Mouse (Mus musculus) stomach, postnatal 0 days (tissue): ENCODE data around the gene Rab32. TPM values are rescaled to one million over a fixed set of nuclear protein-coding genes. Genes with fewer than 3 reads are reported as not detected.
"Not testable (repeated sequence)": the region's sequence is repeated elsewhere in the genome, so short reads cannot be mapped to it uniquely, and the experiment has no call there.

Source experiments
- ATAC-seq: fragments of 200-750 bp; cut with Nextera tagmentation; 2 replicates; pipeline ENCODE4 v1.8.0; 2017; ENCODE audit not compliant: low FRiP score, low TSS enrichment
- DNase-seq: peaks from one replicate; pipeline ENCODE4 v3.0.0-alpha.2; 2016; ENCODE audit warnings: low spot score
- H3K27ac ChIP-seq: fragments of 300-500 bp; sonication (generic); replicated peaks from 2 replicates; pipeline ENCODE4 v1.5.1; 2014; ENCODE audit warnings: mild to moderate bottlenecking, control low read depth
- H3K27me3 ChIP-seq: fragments of 300-500 bp; sonication (generic); 2 replicates; pipeline ENCODE4 v1.6.1; 2014; ENCODE audit warnings: low read length; ENCODE audit not compliant: control insufficient read depth, insufficient read depth
- H3K36me3 ChIP-seq: fragments of 300-500 bp; sonication (generic); 2 replicates; pipeline ENCODE4 v1.6.1; 2014; ENCODE audit warnings: low read length, mixed read lengths; ENCODE audit not compliant: control insufficient read depth, insufficient read depth
- H3K4me1 ChIP-seq: fragments of 300-500 bp; sonication (generic); replicated peaks from 2 replicates; pipeline ENCODE4 v1.6.1; 2014; ENCODE audit warnings: antibody characterized with exemption; ENCODE audit not compliant: control insufficient read depth, insufficient read depth
- H3K4me2 ChIP-seq: fragments of 300-500 bp; sonication (generic); replicated peaks from 2 replicates; pipeline ENCODE4 v1.6.1; 2014; ENCODE audit warnings: low read depth, mild to moderate bottlenecking, control low read depth, moderate library complexity
- H3K4me3 ChIP-seq: fragments of 300-500 bp; sonication (generic); 2 replicates; pipeline ENCODE4 v1.5.1; 2014; ENCODE audit warnings: low read depth, low read length, control low read depth
- H3K9ac ChIP-seq: fragments of 300-500 bp; sonication (generic); 2 replicates; pipeline ENCODE4 v1.6.1; 2014; ENCODE audit warnings: mild to moderate bottlenecking, low read length, control low read depth, mixed read lengths
- H3K9me3 ChIP-seq: fragments of 300-500 bp; sonication (generic); 2 replicates; pipeline ENCODE4 v1.6.1; 2016; ENCODE audit warnings: low read length; ENCODE audit not compliant: control insufficient read depth
- CTCF ChIP-seq: IDR thresholded peaks from 2 replicates; pipeline ENCODE4 v1.5.1; 2016; ENCODE audit warnings: antibody characterized with exemption, low read depth, mild to moderate bottlenecking, moderate library complexity
- EP300 ChIP-seq: optimal IDR thresholded peaks from 2 replicates; pipeline ENCODE3; 2016; ENCODE audit warnings: antibody characterized with exemption
- WGBS: fragments of 180-500 bp; shearing (Covaris S2); extraction: QIAGEN DNeasy Blood & Tissue Kit; methylation state at CpG from one replicate; pipeline ENCODE4 v1.1.7; 2014; 5-methylcytosine and 5-hydroxymethylcytosine counted together
- polyA plus RNA-seq: library from polyadenylated mRNA; unstranded; fragments of >200 nt; fragmentation: Nextera tagmentation; extraction: Ambion mirVana; gene quantifications from 2 replicates; pipeline ENCODE4 v1.2.1, GENCODE M21; 2015

The Rab32 gene
- polyA plus RNA-seq = 20.1 and 20.8 TPM in 2 replicates

- H3K36me3 ChIP-seq = no peaks in the 10 kb centered on the region
- H3K9me3 ChIP-seq = no peaks in the 10 kb centered on the region
- peak within 1 kb of the TSS; percentile 67 for H3K4me3 ChIP-seq
- H3K4me1 ChIP-seq = no peaks in the 10 kb centered on the region
- H3K27me3 ChIP-seq = no peaks in the 10 kb centered on the region
- H3K27ac ChIP-seq = peak within 1 kb of the TSS; percentile 77
- ATAC-seq (peak; percentile 99), DNase-seq (peak; percentile 94)
- TF ChIP-seq EP300 (no peak), CTCF (peak; percentile 100)
- H3K4me2 ChIP-seq = peak within 1 kb of the TSS; percentile 94
- WGBS = under 1% methylated on average over 51 of the region's 51 CpGs
- peak within 1 kb of the TSS; percentile 73 for H3K9ac ChIP-seq
Observed at GRCm38 (mm10) chr10:10557570-10558336, at the start of gene Rab32. Gene Rab32 (minus strand): TSS chr10:10558265.

- Histone ChIP-seq H3K9ac (no peak overlapping the region), H3K9me3 (no peaks in the 10 kb centered on the region), H3K36me3 (no peaks in the 10 kb centered on the region), H3K4me1 (no peaks in the 10 kb centered on the region), H3K4me3 (no peak overlapping the region), H3K27me3 (no peaks in the 10 kb centered on the region), H3K27ac (no peak overlapping the region), H3K4me2 (no peak overlapping the region)
- WGBS = 68% methylated on average over 3 of the region's 3 CpGs
- no peak for DNase-seq
- ATAC-seq = no peak
- TF ChIP-seq EP300 (no peak), CTCF (no peak)
Observed at GRCm38 (mm10) chr10:10600771-10601170, 42.7 kb upstream of the Rab32 start.

GRCm38 (mm10) chr10:10597495-10597894, 39.4 kb upstream of the Rab32 start:
- not testable (repeated sequence) for H3K4me2 ChIP-seq, H3K27me3 ChIP-seq, H3K36me3 ChIP-seq, ATAC-seq, H3K9ac ChIP-seq, H3K27ac ChIP-seq, DNase-seq, H3K4me1 ChIP-seq, H3K4me3 ChIP-seq, H3K9me3 ChIP-seq
- 85% methylated on average over 2 of the region's 2 CpGs for WGBS
- TF ChIP-seq CTCF = peak; percentile 42

GRCm38 (mm10) chr10:10580811-10581210, 22.7 kb upstream of the Rab32 start:
- WGBS = 52% methylated on average over 3 of the region's 3 CpGs
- Histone ChIP-seq H3K9me3 (no peaks in the 10 kb centered on the region), H3K4me1 (no peaks in the 10 kb centered on the region), H3K36me3 (no peaks in the 10 kb centered on the region), H3K27ac (no peak overlapping the region), H3K4me3 (no peak overlapping the region), H3K4me2 (no peak overlapping the region), H3K27me3 (no peaks in the 10 kb centered on the region), H3K9ac (no peak overlapping the region)
- TF ChIP-seq EP300 = no peak
- no peak for TF ChIP-seq CTCF
- DNase-seq (no peak), ATAC-seq (no peak)

- TF ChIP-seq EP300 (no peak), CTCF (no peak)
- Histone ChIP-seq H3K4me1 (no peaks in the 10 kb centered on the region), H3K4me3 (no peak overlapping the region), H3K4me2 (no peak overlapping the region), H3K27me3 (no peaks in the 10 kb centered on the region), H3K9ac (no peak overlapping the region), H3K9me3 (no peaks in the 10 kb centered on the region), H3K36me3 (no peaks in the 10 kb centered on the region), H3K27ac (no peak overlapping the region)
- DNase-seq = no peak
- no peak for ATAC-seq
- WGBS = 62% methylated on average over 1 of the region's 1 CpGs
Observed at GRCm38 (mm10) chr10:10579821-10580220, 21.8 kb upstream of the Rab32 start.

- Histone ChIP-seq H3K9me3 (no peaks in the 10 kb centered on the region), H3K4me3 (peak overlapping the region; percentile 67), H3K27ac (no peak overlapping the region), H3K9ac (no peak overlapping the region), H3K4me1 (no peaks in the 10 kb centered on the region), H3K27me3 (no peaks in the 10 kb centered on the region), H3K4me2 (peak overlapping the region; percentile 94; the same call in 1 of the 2 replicates), H3K36me3 (no peaks in the 10 kb centered on the region)
- 35% methylated on average over 5 of the region's 5 CpGs for WGBS
- no peak for TF ChIP-seq EP300
- no peak for TF ChIP-seq CTCF
- DNase-seq (no peak), ATAC-seq (no peak)
Observed at GRCm38 (mm10) chr10:10558337-10558711, 259 bp upstream of the Rab32 start.
